Mouse (Mus musculus): ENCODE results near the gene Map4k5. TPM values are rescaled to one million over a fixed set of nuclear protein-coding genes. Genes with fewer than 3 reads are reported as not detected.

Map4k5 gene
- total RNA-seq, 1 experiment from 2014 or later, result 40.6 TPM

DNA sequence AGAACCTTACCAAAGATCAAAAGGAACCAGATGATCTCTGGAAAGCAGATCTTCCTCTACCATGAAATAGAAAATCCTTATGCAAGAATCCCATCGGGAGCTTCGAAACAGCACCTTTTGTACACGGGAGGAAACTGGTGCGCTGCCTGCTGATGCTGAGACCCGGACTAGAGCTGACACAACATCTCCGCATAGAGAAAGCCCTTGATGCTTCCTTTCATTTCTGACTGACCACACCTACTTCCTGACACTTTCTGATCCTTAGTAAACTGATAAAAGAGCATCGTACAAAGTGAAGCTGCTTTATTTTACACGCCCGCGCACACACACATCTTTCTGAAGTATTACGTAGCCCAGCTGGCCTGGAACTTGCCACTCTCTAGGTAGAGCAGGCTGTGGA is 39.6 kb downstream of the Map4k5 start:
- no peak for ATAC-seq (ENCODE audit: extremely low read depth, insufficient number of reproducible peaks, low FRiP score, poor library complexity, severe bottlenecking)

DNA sequence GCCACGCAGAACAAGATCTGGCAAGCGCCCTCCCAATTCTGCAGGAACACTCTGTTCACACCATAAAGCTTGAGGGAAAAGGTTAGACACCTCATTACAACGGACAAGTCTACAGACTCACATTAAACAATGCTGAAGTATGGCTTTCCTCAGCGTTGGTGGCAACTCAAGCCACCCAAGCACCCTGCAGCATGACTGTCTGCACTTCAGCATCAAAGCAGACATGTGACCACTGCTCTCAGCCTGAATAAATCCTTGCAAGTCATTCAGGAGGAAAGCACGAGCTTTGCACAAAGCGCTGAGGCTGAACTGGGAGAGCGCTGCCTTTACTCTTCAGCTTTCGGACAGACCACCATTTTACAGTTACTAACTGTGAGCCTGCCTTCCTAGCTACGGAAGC is 40.7 kb downstream of the Map4k5 start:
- no peak for ATAC-seq (ENCODE audit: extremely low read depth, insufficient number of reproducible peaks, low FRiP score, poor library complexity, severe bottlenecking)

DNA sequence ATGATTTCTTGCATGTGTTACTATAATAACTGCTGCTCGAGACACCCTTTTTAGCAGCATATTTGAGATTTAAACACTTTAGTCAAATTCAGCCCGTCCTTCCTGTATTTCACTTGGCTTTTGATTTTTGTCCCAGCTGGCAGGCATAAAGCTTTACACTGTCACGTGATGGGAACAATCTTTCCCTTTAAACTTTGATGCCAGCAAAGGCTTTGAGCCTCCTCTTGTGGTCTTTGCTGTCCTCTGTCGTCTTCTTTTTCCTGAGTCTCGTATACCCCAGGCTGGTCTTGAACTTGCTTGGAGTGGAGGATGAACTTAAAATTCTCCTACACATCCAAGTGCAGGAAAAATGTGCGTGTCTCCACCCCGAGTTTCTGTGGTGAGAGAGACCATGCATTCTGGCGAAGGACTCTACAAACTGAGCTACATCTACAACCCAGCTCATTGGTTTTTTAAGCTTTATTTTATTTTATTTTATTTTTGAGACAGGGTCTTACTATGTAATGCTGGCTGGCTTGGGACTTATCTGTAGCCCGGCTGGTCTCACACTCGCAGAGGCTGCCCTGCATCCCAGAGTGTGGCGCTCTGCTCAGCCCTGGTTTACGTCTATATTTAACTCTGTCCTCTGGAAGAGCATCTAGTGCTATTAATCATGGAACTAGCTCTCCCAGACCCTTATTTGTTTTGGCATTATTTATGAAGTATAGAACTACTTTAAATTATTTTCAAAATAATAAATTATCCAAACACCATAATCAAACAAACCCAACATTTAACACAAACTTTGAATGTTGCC is 44.7 kb downstream of the Map4k5 start:
- ATAC-seq (ENCODE audit: extremely low read depth, insufficient number of reproducible peaks, low FRiP score, poor library complexity, severe bottlenecking), result no peak

DNA sequence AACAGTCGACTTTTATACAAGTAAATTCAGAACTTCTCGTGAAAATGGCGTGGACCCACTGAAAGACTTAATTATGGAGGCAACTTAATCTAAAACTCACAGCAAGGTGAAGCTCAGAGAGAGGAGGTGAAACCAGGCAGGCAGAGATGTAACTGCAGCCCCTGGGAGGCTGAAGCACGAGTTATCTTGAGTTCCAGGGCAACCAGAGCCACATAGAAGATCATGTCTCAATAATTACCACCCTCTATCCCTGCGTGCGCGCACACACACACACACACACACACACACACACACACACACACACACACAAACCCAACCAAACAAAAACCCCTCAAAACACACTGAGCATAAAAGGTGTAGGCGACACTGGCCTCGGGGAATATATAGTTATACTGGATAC is 46.5 kb downstream of the Map4k5 start:
- no peak for ATAC-seq (ENCODE audit: extremely low read depth, insufficient number of reproducible peaks, low FRiP score, poor library complexity, severe bottlenecking)

DNA sequence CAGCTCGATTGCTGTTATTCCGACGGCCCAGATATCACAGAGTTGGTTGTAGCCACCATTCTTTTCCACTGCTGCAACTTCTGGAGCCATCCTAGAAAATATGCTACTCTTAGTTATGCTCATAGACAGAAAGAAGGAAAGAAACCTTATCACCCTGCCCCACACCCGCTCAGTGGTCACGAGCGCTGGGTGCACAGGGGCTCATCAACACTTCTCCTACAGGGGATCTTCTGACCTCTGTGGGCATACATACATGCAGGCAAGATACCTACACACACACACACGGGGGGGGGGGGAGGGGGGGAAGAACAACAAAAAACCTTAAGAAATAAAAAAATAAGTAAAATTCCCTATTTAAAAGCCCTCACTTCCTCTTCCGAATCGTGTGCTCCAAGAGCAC is 47.3 kb downstream of the Map4k5 start:
- no peak for ATAC-seq (ENCODE audit: extremely low read depth, insufficient number of reproducible peaks, low FRiP score, poor library complexity, severe bottlenecking)

DNA sequence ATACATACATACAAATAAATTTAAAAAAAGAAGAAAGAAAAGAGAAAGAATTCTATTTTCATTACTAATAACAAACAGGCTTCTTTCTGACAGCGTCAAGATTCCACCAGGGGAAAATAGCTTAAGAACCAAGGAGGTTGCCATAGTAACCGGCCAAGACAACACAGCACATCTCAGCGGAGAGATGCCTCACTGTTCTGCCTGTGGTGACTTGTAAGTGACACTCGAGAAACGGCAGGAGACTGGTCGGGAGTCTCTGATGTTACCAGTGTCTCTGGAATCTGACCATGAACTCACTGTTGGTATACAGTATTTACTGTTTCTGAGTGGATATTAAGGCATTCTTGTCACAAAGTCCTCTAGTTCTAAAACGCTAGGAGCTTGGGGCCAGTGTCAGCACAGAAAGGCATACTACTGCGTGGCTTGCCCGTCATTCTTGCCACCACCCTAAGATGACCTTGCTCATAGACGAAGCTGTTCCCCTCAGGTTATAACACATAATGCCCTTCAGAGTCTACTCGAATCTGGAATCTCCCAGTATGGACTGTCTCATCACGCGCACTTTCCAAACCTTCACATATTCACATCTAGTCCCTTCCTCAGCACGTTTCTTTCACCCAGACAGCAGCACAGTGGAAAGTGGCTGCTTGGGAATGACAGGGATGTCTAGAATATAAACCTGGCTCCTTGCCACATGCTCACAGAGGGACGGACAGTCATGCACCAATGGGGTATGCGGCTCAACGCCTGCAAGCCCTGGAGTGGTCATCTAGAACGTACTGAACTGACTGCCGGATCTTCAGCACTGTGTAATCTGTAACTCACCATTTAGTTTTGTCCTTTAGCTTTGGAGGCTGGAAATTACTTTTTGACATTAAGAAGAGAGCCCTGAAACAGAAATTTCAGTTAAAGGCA is 49.2 kb downstream of the Map4k5 start:
- ATAC-seq (ENCODE audit: extremely low read depth, insufficient number of reproducible peaks, low FRiP score, poor library complexity, severe bottlenecking), result no peak

DNA sequence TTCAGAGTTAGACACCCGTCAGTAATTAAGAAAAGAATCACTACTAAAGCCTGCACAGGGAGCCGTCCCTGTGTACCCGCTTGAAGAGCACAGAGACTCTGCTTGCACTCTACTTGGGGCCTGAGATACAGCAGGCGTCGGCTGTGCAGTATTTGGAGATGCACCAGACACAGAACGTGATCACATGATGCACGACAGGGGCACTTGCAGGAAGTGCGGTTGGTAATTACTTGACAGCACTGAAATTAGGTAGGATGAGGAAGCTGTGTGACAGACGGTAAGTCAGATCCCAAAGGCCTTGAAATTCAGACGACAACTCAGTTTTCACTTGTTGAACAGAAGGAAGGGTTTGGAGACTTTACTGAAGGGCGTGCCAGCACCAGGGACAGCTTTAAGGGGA is 54.6 kb downstream of the Map4k5 start:
- ATAC-seq (ENCODE audit: extremely low read depth, insufficient number of reproducible peaks, low FRiP score, poor library complexity, severe bottlenecking), result peak; percentile 73; the same call in 1 of the 2 replicates

DNA sequence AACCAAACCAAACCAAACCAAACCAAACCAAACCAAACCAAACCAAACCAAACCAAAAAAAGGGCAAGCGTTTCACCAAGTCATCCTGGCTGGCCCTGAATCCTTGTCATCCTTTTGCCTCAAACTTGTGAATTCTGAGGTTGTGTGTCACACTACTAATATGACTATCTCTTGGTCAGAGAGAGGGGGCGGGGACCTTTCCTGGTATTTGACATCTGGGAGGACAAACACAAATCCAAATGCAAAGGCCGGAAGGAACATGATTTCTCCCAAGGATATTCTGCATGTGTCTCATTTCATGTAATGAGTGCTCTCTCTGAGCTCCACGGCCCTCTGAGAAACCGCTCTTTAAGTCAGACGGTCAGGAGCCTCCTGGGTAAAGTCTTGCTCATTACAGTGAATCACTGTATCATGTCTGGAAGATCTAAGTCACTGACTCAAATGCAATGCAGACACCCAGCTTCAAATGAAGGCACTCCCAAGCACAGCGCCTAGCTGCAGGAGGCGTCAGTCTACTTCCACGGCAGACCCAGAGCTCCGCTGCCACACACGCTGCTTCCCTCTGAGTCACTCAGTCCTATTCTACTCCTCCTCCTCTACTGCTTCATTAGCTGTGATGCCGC is 58.9 kb downstream of the Map4k5 start:
- no peak for ATAC-seq (ENCODE audit: extremely low read depth, insufficient number of reproducible peaks, low FRiP score, poor library complexity, severe bottlenecking)

DNA sequence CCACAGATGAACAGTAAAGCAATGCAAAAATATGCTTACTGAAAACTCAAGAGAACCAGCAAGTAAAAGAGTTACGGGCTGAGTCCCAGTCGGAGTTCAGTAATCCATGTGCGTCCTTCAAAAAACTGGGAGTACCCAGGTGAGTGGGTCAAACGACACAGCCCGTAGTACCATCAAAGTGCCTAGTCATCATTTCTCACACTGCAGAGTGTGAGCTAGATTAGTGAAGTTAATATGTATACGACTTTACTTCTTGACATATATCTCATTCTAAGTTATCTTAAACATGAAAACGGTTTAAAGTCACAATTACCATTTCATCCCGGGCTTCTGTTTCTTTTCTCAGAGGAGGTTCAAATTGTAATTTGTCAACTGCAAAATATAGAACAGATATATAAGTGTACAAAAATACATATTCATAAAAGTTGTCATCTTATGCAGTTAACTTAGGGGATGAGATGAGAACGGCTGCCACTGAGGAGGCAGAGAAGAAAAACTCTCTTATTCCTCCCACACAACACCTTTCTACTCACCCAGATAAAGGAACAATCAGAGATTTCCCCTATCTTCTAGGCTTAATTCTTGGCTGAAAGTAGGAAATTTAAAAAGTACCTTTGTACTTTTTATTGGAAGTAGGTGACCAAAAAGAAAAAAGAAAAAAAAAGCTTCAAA is 61.6 kb downstream of the Map4k5 start:
- no peak for ATAC-seq (ENCODE audit: extremely low read depth, insufficient number of reproducible peaks, low FRiP score, poor library complexity, severe bottlenecking)

DNA sequence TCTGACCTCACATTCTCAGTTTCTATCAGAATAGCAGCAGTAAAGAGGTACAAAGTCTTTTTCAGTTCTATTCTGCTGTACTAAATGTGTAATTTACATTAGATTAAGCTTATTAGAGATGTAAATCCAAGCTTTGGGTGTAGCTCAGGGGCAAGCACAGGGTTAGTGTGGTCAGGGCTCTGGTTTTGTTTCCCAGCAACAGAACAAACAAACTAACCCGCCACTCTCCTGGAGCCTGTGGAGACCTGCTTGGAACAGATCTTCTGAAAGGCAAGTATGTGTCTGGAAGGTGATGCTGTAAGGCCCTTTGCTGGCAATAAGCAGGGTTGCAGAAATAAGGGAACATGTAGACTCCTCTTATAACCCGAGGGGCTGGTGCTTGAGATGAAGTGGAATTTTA is 64.8 kb downstream of the Map4k5 start:
- ATAC-seq (ENCODE audit: extremely low read depth, insufficient number of reproducible peaks, low FRiP score, poor library complexity, severe bottlenecking), result no peak

DNA sequence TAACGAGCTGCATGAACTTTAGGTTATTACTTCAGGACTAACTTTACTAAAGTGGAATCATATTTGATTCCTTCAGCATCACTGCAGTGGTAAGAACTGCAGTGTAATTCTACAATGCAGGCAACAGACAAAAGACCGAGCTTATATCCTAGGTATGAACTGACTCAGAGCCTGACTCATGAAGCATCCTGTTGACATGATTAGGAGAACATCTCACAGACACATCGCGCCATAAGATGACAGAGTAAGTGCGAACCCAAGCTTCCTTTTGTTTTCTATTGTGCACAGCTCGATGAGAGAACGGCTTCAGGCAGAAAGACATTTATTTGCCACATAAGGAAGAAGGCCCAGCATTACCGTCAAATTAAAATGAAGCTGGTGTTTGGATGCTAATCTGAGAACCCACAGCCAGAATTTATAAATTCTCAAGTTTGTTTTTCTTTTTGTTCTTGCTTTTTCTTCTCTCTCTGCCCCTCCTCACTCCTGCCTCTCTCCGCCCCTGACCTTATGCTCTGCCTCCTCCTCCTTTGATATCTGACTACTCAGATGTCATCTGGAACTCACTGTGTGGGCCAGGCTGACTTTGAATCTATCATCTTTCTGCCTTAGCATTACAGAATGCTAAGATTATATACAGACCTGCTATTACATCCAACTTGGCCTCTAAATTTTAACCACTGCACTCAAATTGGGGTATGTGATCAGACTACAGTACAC is 68.0 kb downstream of the Map4k5 start:
- ATAC-seq (ENCODE audit: extremely low read depth, insufficient number of reproducible peaks, low FRiP score, poor library complexity, severe bottlenecking), result no peak

DNA sequence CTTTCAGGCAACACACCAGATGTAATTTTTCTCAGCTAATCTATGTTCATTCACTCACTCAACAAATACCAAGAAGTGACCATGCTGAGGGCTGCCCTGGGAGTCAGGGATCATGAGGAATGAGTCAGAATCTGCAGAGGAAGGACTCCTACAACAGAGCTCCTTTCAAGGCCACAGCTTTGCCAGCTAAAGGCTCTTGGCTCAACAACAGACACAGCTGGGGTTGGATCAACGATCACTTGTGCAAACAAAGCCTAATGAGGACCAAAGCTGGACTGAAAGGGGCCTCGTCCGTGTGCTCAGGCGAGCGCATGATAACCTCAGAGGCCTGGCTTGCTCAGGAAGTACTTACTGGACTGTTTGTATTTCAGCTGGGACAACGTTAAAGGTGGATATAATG is 78.7 kb downstream of the Map4k5 start:
- no peak for ATAC-seq (ENCODE audit: extremely low read depth, insufficient number of reproducible peaks, low FRiP score, poor library complexity, severe bottlenecking)

DNA sequence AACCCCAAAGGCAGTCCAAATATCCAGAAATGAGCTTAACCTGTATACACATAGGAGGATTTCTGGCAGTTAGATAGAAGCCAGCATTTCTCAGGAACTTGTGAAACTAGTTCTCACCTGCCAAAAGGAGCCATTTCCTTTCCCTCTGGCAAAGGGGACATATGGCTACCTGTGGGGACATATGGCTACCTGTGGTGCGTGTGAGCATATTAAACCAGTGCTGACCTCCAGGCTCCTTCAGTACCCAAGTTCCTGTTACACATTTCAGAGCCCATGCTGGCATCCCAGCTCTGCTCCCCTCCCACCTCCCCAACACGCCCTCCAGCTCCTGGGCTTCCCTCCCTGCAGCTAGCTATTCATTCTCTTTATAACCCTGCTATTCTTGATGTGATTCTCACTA is 79.4 kb downstream of the Map4k5 start:
- ATAC-seq (ENCODE audit: extremely low read depth, insufficient number of reproducible peaks, low FRiP score, poor library complexity, severe bottlenecking), result no peak

DNA sequence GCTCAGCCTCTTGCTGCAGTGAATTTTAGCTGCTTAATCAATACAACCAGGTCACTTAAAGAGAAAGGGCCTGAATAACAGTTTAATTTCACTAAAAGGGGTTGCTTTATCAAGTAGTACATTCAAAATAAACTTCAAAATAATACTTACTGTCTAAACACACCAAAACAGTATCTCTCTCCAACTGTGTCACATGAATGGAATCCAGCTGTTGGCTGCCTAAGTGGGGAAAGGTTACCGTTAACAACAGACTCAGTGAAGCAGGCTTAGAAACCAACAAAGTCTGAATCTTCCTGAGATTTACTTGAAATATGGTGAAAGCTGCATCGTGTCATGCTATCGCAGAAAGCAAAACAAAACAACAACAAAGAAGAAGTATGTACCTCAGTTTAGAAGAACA is 80.0 kb downstream of the Map4k5 start:
- ATAC-seq (ENCODE audit: extremely low read depth, insufficient number of reproducible peaks, low FRiP score, poor library complexity, severe bottlenecking), result no peak

DNA sequence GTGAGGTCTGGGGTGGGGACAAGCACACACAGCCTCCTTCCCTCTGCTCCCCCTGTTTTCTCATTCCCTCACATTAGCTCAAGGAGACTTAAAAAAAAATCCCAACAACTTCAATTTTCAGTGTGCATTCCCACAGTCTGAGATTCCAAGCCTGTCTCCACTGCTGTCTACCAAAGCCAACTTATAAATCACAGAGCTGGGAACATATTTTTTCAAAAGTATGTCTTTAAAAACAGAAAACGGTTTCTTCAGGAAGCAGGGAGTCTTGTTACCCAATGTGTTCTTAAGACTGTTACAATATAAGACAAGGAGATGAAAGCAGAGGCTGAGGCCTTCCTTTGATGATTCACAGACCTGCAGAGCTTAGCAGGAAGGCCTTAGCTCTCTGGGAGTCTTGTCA is 81.0 kb downstream of the Map4k5 start:
- no peak for ATAC-seq (ENCODE audit: extremely low read depth, insufficient number of reproducible peaks, low FRiP score, poor library complexity, severe bottlenecking)

DNA sequence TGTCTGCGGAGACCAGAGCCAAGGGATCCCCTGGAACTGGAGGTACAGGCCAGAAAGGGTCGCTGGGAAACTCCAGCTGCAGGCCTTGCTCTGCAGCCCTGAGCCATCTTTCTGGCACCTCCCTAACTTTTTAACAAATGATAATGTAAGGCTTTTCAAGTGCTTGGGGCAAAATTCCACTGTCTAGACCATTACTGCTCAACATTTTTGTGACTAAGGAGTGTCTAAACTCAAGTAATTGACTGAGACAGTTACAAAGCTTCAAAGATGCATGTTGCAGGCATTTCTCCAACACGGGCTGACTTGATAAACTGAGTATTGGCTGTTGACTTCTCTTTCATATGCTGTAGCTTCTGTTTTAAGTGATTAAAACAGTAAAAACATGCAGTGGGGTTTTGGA is 83.6 kb downstream of the Map4k5 start:
- no peak for ATAC-seq (ENCODE audit: extremely low read depth, insufficient number of reproducible peaks, low FRiP score, poor library complexity, severe bottlenecking)

DNA sequence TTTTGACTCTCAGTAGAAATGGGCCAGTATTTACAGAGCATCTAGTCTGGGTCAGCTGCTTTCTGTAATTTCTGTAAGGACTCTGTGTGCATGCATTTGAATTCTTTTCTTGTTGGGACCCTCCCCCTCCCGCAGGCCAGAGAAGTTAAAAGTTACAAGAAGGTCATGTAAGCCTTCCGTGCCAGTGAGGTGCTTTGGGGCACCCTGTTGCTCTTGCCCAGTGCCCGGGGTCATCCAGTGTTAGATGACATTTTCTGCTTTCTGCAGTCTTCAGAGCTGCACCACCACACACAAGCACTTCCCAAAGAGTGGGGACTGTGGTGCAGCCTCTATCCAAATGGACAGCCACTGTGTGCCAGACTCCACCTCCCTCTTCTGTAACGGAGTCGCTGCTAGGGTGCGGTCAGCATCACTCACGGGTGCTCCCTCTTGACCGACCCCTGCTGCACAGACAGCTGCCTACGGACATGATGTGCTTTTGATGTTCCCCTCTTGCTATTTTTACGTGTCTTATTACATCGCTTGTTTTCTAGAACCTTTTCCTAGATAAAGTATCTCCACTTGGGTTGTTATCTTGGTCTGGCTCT is 85.5 kb downstream of the Map4k5 start:
- no peak for ATAC-seq (ENCODE audit: extremely low read depth, insufficient number of reproducible peaks, low FRiP score, poor library complexity, severe bottlenecking)

DNA sequence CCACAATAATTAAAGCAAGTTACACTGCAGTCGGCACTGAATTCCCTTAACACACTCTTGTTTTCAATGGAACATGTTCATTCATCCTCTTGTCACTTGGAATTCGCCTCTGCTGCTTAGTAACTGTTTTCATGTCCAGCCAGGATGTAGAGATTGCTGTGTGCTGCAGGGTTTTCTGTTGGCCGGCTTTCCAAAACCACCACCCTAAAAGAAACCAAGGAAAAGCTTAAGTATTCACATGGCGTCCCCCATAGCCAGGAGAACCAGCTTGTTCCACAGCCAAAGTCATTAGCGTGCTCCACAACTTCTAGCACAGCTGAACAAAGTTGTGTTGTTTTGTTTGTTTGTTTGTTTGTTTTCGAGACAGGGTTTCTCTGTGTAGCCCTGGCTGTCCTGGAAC is 87.9 kb downstream of the Map4k5 start:
- ATAC-seq (ENCODE audit: extremely low read depth, insufficient number of reproducible peaks, low FRiP score, poor library complexity, severe bottlenecking), result no peak

All from neutrophil, adult 5-6 weeks (primary cell).